Mouse (Mus musculus) lung, postnatal 36 days (tissue): ENCODE data around the gene Tbc1d7.

Experiments
- DNase-seq: peaks from one replicate; pipeline ENCODE4 v3.0.0; 2022; ENCODE audit warnings: mixed read lengths

The Tbc1d7 gene

GRCm38 (mm10) chr13:43171020-43171710, at the start of gene Tbc1d7:
TSS of gene Tbc1d7 (minus strand) at chr13:43171501.
- DNase-seq, result peak; percentile 98

DNA sequence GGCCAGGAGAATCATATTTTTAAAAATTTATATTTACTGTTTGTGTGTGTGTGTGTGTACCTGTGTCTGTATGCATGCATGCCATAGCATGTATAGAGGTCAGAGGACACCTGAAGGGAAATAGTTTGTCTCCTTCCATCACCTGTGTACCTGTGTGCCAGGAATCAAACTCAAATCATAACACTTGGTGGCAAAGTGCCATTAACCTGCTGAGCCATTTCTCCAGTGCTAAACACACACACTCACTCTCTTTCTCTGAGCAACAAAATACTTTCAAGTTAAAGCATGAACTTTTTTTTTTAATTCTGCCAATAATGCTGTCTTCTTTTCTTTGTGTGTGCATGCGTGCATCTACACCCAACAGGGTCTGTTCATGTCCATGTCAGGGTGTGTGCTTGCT, 49.3 kb upstream of the Tbc1d7 start:
- no peak for DNase-seq

GRCm38 (mm10) chr13:43218764-43219163, 47.5 kb upstream of the Tbc1d7 start:
- peak; percentile 79 for DNase-seq

- no peak for DNase-seq
Measured at GRCm38 (mm10) chr13:43218284-43218683, 47.0 kb upstream of the Tbc1d7 start.

DNA sequence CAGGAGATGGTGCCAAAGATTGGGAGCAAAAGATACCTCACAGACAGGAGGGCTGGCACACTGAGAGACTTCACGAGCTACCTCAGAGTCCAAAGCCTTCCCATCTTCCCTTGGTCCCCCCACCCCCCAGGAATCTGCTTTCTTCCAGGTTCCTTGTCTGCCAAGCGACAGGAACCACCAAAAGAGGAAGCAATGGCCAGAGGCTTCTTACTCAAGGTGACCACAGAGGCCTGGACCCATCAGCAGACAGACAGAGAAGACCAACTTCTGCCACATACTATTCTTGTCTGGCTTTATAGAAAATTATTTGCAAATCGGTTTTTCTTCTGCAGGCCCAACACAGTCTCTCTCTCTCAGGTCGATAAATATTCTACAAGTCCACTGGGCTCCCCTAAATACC, 46.4 kb upstream of the Tbc1d7 start:
- no peak for DNase-seq

- DNase-seq, result no peak
Measured at GRCm38 (mm10) chr13:43217059-43217458, 45.8 kb upstream of the Tbc1d7 start.

DNA sequence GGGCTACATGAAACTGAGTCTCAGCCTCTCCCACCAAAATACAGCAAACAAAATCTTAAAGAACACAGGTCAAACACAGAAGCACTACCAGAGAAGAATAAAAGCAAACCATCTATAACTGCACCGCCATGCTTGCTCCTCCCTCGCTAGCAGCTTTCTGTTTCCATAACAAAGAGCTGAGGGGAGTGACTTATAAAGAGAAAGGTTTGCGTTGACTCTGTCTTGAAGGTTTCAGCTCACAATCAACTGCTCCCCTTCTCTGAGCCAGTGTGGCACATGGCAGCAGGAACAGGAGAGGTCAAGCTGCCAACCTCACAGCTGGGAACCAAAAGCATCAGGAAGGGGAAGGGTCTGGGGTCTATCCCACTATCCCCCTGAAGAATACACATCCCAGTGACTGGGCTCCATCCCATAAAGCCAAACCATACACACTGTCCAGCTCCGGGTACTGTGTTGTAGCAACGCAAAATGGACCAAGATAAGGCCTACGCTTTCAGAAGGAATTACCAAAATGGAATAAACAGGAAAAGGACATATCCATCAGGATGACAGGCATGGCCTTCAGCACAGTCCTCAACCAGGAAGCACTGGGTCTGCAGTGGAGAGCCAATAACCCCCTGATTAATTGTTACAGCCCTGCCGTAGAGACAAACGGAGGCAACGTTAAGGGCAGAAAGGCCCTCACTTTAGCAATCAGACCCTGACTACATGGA, 44.8 kb upstream of the Tbc1d7 start:
- no peak for DNase-seq

DNA sequence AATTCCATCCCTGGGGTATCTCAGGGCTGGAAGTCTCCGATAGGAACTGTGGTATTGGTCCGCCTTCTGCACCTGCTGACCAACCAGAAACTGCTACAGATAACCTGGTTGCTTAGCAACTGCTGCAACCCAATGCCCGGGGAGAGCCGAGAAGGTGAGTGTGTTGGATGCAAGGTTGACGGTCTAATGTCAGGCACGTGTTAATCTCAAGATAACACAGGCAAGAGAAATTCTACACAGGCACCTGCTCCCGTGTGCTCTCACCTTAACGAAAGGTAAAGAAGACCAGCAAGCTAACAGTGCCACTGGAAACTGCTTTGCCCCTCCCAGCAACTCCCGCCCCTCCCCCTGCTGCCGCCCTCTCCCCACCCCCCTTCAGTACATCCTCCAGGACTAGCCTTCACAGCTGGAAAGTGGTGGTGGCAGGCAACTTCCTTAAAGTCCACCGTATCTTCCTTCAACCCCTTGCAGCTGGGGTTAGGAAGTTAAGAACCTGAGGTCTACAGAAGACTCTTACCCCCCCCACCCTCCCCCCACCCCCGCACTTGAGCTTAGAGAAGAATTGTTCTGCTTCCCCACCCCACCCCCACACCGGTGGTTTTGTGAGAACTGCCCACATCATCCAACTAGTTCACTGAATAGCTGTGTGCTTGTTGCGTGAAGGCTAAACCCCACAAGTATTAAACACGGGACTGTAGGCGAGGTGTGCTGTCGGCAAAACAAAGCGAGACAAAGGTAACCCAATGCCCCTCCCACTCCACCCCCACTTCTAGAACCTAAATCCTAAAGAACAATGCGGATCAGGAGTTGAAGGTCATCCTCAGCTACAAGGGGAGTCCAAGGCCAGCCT, 44.1 kb upstream of the Tbc1d7 start:
- no peak for DNase-seq

GRCm38 (mm10) chr13:43212338-43212737, 41.0 kb upstream of the Tbc1d7 start:
- peak; percentile 69 for DNase-seq

DNA sequence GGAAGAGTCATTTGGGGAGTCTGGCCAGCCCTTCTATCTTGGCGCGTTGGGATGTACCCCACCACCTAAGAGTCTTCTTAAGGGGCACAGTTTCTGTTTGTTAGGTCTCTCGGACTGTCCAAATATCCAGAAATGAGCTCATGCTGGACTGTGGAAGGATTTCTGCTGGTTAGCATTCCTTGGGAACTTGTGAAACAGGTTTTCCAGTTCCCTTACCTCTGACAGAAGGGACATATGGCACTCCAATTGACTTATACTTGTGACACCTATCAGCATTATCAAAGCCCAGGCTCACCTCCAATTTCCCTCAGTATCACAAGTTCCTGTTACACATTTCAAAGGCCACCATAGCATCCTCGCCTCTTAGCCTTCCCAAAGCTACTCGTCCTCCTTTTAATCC, 39.7 kb upstream of the Tbc1d7 start:
- no peak for DNase-seq

GRCm38 (mm10) chr13:43209560-43209959, 38.3 kb upstream of the Tbc1d7 start:
- peak; percentile 55 for DNase-seq

- no peak for DNase-seq
Measured at GRCm38 (mm10) chr13:43208914-43209439, 37.7 kb upstream of the Tbc1d7 start.

DNA sequence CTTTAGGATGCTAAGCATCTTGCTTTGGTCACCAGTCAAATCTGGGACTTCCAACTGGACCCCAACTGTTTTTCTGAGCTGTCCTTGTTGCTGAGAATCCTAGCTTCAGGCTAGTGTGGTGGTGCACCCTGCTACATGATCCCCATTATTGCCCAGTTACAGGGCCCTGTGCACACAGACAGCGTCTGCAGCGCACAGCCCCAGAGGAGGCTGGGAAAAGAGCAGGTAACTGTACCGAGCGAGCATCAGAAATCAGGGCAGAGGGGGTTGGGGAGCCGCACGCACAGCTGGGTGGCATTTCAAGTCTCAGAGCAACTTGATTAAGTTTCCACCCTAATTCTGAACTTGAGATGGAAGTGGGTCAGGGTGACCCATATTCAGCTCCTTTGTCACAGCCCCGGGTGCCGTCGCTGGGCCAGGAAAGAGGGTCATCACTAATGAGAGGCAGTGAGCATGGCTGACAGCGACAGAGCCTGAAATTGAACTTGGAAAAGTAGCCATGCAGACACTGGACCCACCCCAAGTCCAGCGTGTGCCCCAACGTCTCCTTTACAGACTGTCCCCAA, 34.9 kb upstream of the Tbc1d7 start:
- no peak for DNase-seq

GRCm38 (mm10) chr13:43203641-43204040, 32.3 kb upstream of the Tbc1d7 start:
- DNase-seq, result peak; percentile 57

DNA sequence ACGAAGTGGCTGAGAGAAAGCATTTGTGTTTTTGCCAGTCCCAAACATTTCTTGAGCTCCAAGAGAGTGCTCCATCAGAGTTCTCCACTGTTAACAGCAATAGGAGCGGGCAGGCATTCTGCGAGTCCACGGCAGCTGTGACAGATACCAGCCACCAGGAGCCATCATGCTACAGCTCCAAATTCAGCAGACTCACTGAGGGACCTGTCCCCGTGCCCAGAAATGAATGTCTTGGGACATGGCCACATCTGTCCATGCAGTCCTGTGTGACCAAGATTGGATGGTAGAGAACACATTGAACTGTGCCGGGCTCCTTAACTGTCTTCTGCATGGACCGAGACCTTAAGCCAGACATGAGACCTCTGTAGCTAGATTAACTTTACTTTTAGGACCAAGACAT, 31.9 kb upstream of the Tbc1d7 start:
- DNase-seq, result peak; percentile 59

- DNase-seq, result no peak
Measured at GRCm38 (mm10) chr13:43202351-43202750, 31.1 kb upstream of the Tbc1d7 start.

- DNase-seq, result peak; percentile 59
Measured at GRCm38 (mm10) chr13:43201033-43201432, 29.7 kb upstream of the Tbc1d7 start.

GRCm38 (mm10) chr13:43200473-43200872, 29.2 kb upstream of the Tbc1d7 start:
- DNase-seq, result no peak

DNA sequence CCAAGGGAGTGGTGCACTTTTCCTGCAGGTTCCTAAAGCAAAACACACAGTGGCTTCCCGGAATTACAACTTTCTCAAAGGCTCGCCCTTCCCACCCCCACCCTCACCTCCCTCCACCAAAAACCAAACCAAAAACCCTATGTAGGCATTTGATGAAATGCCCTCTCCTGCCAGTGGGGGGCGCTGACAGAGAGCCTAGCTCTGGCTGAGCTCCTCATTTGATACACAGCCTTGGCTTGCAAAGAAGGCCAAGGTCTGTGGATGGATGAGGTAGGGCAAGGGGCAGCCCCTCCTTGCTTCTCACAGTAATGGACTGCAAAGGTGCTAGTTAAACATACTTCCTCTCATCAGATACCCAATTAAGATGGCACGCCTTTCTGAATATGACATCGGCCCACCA, 28.4 kb upstream of the Tbc1d7 start:
- peak; percentile 77 for DNase-seq

DNA sequence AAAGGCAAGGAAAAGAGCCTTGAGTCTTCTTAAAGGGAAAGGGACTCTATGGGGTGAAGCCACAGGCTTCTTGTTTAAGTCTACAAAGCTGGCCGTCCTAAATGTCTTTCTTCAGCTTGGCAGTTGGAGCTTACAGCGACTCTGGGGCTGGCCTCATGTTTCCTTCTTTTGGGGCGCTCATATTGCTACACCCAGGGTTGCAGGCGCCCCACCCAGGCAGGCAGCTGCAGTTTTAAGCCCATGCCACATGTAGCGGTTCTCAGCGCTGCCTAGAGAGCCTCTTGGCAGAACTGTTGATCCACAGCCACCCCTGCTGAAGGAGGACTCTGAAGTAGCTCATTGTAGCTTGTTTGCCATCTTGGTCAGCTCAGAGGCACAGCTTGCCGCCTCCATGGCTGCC, 28.0 kb upstream of the Tbc1d7 start:
- DNase-seq, result no peak

DNA sequence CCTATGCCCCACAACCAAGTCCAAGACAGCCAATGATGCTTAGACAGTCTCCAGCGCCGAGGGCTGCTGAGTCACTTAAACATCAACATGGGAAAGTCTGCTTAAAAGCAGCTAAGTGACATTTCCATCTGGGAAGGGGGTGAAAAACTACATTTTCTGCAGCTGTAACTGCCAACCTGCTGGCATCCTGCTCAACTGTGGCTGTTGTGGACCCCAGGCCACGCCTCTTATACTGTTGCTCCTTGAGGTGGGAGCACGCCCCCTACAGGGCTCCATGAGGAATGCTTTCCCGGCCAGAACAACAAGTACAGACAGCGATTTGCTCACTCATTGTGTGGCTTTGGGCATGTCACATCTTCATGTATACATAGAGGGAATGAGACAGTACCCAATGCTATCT, 25.9 kb upstream of the Tbc1d7 start:
- no peak for DNase-seq

GRCm38 (mm10) chr13:43196000-43196399, 24.7 kb upstream of the Tbc1d7 start:
- DNase-seq, result peak; percentile 53

DNA sequence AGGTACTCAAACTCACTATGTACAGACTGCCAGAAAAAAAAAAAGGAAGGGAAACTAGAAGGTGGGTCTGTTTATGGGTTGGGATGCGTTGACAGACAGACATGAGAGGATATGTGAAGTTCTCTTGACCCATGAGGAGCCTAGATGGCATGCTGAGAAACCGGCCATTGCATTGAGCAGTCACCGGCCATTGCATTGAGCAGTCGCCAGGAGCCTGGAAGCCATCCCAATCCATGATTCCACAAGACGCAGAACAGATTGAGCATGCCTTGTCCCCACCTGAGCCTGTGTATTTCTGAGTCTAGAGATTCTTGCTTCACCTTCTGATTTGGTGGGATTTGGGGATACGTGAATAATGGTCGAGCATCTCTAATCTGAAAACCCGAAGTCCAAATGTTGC, 22.6 kb upstream of the Tbc1d7 start:
- no peak for DNase-seq
